Mouse (Mus musculus): ENCODE measurements around the gene Ccng2.

The Ccng2 gene

GRCm38 (mm10) chr5:93266883-93267704 lies at the start of gene Ccng2:
Gene Ccng2, plus strand, starts transcription at chr5:93267257.
- DNase-seq, result peak; percentile 96

- no peak for DNase-seq
Observed at GRCm38 (mm10) chr5:93218375-93218774, 48.7 kb upstream of the Ccng2 start.

DNA sequence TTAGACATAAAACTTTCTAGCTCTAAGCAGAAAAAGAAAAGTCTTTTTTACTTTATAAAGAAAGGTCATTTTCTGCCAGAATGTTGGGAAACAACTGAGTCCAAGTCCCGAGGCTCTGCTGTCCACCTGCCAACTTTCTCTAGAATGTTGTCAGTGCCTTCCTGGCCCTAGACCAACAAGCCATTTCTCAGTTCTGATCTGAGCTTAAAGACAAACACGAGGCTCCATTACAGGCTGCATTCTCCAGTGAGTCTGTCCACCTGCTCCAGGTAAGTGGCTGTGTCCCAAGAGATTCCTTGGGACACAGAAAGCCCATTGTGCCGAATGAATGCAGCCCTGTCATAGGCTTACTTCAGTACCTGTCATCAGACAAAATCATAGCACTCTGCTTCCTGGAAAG lies 45.4 kb upstream of the Ccng2 start:
- DNase-seq, result no peak

GRCm38 (mm10) chr5:93224549-93224948 lies 42.5 kb upstream of the Ccng2 start:
- no peak for DNase-seq

DNA sequence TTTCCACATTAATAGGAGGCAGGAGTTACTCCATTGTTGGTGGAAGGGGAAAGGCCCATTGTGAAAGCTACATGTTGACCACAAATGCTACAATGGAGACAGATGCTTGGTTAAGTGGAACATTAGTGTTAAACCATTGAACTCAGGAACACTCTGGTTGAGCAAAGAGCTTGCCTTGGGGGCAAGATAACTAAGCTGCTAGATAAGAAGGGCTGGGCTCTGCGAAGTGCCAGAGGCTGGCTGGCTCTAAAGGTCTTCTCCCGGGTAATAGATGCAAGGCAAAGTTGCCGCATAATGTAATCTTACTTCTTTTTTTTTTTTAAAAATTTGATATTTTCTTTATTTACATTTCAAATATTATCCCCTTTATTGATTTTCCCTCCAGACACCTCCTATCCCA lies 39.9 kb upstream of the Ccng2 start:
- DNase-seq, result no peak

DNA sequence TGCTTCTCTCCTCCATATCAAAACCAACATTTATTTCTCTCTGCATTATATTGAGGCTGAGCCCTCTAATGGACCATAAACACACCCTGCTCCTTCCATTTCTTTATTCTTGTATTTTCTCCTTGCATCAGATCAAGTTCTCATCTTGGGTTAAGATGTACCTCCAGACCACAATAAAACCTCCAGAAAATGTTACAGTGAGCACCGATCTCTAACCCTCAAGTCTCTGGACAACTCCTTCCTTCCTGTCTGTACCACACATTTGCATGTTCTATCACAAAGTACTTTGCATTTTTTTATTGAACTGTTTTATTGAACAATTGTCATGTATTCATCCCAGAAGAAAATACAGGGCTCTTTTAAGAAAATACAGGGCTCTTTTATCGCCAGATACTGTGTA lies 37.5 kb upstream of the Ccng2 start:
- no peak for DNase-seq

DNA sequence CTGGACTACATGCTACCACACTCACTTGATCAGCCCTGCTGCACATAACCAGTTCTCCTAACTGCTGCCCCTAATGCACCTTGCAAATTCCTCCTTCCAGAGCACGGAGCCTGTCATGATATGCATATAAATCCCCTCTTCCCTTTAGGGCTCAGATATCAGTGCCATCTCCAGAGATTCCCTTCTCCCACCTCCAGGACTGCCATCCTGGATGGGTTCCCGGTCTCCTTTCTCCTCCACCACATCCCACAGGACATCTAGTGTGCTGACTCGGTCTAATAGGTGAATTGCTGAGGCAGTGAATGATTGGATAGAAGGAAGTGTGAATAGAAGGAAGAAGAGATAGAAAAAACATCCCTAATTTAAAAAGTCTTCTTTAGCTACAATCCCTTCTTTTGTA lies 35.3 kb upstream of the Ccng2 start:
- no peak for DNase-seq

DNA sequence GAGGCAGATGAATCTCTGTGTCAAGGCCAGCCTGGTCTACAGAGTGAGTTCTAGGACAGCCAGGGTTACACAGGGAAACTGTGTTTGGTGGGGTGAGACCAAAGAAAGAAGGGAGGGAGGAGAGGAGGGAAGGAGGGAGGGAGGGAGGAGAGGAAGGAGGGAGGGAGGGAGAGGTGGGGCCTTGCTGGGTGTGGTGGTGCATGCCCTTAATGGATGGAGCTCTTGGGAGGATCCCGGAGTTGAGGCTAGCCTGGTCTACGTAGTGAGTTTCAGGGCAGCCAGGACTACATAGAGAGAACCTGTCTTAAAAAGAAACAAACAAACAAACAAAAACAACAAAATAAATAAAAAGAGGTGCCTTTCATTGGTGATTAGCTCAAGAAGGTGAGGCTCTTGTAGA lies 34.2 kb upstream of the Ccng2 start:
- no peak for DNase-seq

GRCm38 (mm10) chr5:93234130-93234529 lies 32.9 kb upstream of the Ccng2 start:
- peak; percentile 28 for DNase-seq

DNA sequence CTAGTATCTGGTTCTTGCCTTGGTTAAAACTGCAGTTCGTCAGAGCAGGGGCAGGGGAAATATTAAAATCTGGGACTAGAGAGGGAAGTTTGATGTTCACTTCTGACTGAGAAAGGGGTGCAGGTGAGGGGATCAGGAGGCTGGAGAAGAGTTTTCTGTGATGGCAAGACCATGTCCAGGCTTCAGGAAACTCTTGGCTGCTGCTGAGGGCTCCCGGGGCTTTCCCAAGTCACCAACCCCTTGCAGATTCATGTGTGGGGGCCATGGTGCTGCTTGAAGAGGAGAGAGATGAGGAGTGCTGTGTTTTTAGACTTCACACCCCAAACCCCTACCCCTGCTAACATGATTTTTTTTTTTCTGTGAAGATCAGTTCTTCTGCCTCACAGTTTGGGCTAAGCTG lies 32.5 kb upstream of the Ccng2 start:
- no peak for DNase-seq

DNA sequence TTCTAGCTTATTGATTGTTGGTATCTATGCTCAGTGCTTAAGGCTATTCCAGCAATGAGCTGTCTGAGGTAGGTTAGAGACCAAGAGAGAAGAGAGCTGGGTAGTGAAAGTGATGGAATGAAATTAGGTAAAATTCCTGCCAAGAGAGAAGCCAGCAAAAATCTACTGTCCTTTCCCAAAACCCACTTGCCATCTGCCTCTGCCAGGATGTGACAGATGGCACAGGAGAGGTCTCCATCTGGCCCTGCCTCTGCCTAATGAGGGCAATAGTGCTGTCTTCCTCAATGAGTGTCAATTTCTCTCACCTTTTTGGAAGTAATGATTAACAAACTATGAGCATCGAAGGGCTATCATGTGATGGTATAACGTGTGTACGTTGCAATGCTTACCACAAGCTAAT lies 31.2 kb upstream of the Ccng2 start:
- DNase-seq, result no peak

GRCm38 (mm10) chr5:93236541-93236940 lies 30.5 kb upstream of the Ccng2 start:
- no peak for DNase-seq

GRCm38 (mm10) chr5:93239590-93240544 lies 27.2 kb upstream of the Ccng2 start:
- DNase-seq, result peak; percentile 44

- no peak for DNase-seq
Observed at GRCm38 (mm10) chr5:93245280-93245679, 21.8 kb upstream of the Ccng2 start.

DNA sequence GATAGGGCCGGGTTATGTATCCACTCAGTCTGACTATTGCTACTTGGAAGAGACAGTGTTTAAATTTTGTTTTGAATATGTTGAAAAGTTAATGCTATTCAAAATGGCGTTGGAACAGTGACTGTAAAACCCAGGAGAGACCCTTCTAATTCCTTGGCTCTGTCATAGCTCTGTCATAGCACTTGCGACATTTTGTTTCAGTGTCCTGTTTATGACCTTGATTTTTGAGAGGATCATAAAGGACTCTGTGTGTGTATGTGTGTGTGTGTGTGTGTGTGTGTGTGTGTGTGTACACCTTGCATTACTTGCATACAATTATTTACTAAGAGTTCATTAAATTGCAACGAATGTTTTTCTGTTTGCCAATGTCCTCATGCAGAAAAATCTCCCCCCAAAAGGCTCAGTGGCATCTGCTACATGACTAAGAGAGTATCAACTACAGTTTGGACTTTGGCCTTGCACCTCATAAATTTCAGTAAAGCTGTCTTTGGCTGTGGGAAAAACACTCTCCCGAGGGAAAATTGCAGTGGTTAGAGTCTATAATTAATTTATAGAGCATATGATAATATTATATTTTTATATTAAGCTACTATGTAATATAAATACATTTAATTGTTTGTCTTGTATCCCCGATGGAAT lies 17.0 kb upstream of the Ccng2 start:
- DNase-seq, result no peak

DNA sequence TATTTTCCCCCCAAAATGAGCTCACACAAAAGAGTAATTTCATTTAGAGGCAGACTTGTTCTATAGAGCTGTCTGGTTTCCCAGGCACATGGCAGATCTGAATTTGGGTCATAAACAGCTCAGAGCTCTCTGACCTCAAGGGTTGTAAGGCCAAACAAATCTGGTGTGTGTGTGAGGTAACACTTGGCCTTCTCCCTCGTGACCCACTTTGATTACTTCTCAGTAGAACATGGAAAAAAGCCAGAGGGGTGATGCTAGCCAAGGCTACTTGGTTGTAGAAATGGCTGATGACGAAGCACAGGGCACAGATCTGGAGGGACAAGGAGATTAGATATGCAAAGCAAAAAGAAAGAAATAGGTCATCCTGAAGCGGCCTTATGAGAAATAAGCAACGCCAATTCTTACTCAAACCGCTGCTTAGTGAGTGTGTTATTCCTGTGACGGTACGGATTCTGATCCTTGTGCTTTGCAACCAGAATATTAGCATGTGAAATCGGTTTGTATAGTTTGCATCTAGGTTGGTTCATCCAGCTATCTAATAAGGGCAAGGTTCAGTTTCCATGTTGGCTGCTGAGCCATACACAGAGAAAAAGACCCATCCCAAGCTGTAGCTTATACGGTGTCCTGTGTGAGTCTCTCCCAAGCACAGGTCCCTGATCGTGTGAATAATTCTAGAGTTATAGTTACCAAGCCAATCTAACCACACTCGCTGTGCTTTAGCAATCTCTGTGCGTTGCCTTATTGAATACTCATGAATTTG lies 15.9 kb upstream of the Ccng2 start:
- no peak for DNase-seq

- DNase-seq, result no peak
Observed at GRCm38 (mm10) chr5:93255759-93256265, 11.2 kb upstream of the Ccng2 start.

DNA sequence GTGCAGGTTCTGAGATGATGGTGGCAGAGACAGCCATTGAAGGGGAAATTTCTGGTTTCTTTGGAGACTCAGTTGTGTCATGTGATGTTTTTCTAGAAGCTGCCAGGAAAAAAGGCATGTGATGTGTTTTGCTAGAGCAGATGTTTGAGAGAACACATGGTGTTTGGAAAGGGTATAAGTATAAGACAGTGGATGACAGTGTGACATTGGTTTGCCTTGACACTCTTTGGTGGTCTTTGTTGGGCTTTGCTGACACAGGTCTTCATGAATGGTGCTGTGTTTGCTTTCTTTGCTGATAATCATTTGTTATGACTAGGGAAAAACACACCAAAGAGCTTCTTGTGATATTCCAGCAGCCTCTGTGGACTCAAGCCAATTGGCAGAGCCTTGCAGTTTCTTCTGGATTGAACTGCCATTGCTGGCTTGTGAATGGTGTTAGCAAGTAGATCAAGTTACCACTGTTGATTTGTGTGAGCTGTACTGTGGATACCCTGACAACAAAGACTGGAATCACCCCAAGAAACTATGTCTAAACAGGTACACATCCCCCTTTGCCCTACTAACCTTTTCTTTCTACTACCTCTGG lies 10.1 kb upstream of the Ccng2 start:
- DNase-seq, result no peak

DNA sequence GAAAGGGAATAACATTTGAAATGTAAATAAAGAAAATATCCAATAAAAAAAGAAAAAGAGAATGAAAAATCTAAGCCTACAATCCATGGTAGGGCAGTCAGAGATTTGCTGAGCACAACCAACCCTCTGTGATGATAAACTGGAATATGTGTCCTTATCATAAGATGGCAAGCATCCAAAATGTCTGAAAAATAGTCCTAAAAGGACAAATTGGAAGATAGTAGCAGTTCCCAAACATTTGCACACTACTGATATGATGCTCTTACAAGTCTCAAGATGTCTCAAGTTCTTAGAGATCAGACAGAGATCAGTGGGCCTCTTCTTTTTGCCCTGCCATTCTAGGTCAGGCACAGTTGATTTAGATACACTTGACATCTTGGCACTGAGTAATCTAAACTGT lies 7.7 kb upstream of the Ccng2 start:
- no peak for DNase-seq

- DNase-seq, result no peak
Observed at GRCm38 (mm10) chr5:93260983-93261382, 6.1 kb upstream of the Ccng2 start.

DNA sequence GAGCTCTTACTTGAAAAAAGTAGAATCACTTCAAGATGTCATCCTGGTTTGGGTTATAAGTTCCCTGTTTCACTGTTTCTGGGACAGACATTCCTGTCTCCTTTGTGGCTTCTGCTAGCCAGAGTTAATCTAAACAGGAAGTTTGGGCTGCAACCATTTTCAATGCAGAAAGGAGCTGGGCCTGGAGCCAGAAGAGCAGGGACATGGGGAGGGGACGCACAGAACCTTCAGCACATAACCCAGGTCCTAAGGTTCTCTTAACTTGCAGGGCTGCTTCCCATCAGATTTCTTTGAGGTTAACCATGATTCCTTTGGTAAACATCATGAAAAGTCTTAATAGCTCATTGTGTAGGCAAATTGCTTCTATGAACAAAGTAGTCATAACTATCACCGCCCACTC lies 4.3 kb upstream of the Ccng2 start:
- no peak for DNase-seq
